Mouse (Mus musculus) testis, adult 2 months (tissue): ENCODE results near the gene Klc1. TPM values are rescaled to one million over a fixed set of nuclear protein-coding genes. Genes with fewer than 3 reads are reported as not detected.
"Not testable (repeated sequence)": the region's sequence is repeated elsewhere in the genome, so short reads cannot be mapped to it uniquely, and the experiment has no call there.

ENCODE experiments used
- H3K27ac ChIP-seq: fragments of 200-500 bp; 2 replicates; pipeline ENCODE4 v1.5.1; 2012; ENCODE audit warnings: low read depth, low read length; ENCODE audit not compliant: control insufficient read depth, insufficient read depth
- H3K27me3 ChIP-seq: fragments of 200-500 bp; 2 replicates; pipeline ENCODE4 v1.6.1; 2012; ENCODE audit warnings: mild to moderate bottlenecking, low read length, moderate library complexity; ENCODE audit not compliant: control insufficient read depth, insufficient read depth
- H3K36me3 ChIP-seq: fragments of 200-500 bp; 2 replicates; pipeline ENCODE4 v1.6.1; 2012; ENCODE audit warnings: mild to moderate bottlenecking, low read length; ENCODE audit not compliant: control insufficient read depth, insufficient read depth
- H3K4me1 ChIP-seq: fragments of 200-500 bp; 2 replicates; pipeline ENCODE4 v1.6.1; 2012; ENCODE audit warnings: low read length; ENCODE audit not compliant: control insufficient read depth, insufficient read depth
- H3K4me3 ChIP-seq: fragments of 200-500 bp; 2 replicates; pipeline ENCODE4 v1.5.1; 2012; ENCODE audit warnings: low read depth, mild to moderate bottlenecking, low read length, moderate library complexity, mixed read lengths; ENCODE audit not compliant: control insufficient read depth
- CTCF ChIP-seq: fragments of 200-500 bp; IDR thresholded peaks from 2 replicates; pipeline ENCODE4 v1.5.1; 2012; ENCODE audit warnings: low read depth, mild to moderate bottlenecking, inconsistent platforms, low read length, moderate library complexity; ENCODE audit not compliant: control insufficient read depth, insufficient read depth, insufficient replicate concordance
- POLR2A ChIP-seq: fragments of 200-500 bp; IDR thresholded peaks from 2 replicates; pipeline ENCODE4 v1.6.1; 2012; ENCODE audit warnings: low read depth, mild to moderate bottlenecking, inconsistent platforms, low read length, moderate library complexity; ENCODE audit not compliant: control insufficient read depth
- polyA plus RNA-seq: library from polyadenylated mRNA; depleted of rRNA; stranded (reverse); fragments of >200 nt; gene quantifications from 2 replicates; pipeline ENCODE4 v1.2.3, GENCODE M21; 2012; rRNA removed

Klc1 gene
- polyA plus RNA-seq: 9.6 and 11.1 TPM in 2 replicates

DNA sequence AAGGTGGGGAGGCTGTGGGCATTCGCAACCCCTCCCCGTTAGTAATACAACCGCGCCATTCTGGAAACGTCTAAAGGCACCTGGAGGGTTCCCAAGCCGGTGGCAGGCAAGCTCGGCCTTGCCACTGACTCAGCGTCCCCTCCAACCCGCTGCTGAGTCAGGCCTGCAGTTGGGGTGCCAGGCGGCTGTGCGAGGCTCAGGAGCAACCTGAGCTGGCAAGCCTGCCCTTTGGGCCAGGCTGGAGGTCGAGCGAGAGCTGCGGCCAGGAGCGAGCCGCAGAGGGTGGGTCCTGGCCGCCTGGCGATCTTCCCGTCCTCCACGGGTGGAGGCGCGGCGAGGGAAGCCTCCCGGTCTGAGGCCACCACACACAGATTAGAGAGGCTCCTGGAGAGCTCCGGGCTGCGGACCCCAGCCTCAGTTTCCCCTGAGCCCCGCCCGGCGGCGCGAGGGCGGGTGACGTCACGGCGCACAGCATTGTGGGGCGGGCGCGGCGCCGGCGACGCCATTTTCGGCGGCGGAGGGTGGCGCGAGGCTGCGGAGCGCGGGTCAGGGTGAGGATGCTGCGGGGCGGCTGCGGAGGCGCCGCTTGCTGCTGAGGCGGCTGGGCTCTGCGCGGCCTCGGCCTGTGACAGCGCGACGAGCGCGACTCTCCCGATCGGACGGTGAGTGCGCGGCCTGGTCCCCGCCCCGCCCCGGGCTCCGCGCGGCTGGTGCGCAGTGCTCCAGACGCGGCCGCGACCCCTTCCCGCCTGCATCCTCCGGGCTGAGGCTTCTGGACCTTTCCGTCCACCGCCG is at the start of gene Klc1:
TSS of gene Klc1 (plus strand) at position 469 of the 795 bp plus-strand sequence.
- H3K4me1 ChIP-seq: peaks cover 18% of the 10 kb centered on the region
- peak within 1 kb of the TSS; percentile 51 for H3K27ac ChIP-seq
- TF ChIP-seq POLR2A (peak; percentile 72), CTCF (no peak)
- H3K36me3 ChIP-seq: no peaks in the 10 kb centered on the region
- peak within 1 kb of the TSS; percentile 93 for H3K4me3 ChIP-seq
- no peaks in the 10 kb centered on the region for H3K27me3 ChIP-seq

DNA sequence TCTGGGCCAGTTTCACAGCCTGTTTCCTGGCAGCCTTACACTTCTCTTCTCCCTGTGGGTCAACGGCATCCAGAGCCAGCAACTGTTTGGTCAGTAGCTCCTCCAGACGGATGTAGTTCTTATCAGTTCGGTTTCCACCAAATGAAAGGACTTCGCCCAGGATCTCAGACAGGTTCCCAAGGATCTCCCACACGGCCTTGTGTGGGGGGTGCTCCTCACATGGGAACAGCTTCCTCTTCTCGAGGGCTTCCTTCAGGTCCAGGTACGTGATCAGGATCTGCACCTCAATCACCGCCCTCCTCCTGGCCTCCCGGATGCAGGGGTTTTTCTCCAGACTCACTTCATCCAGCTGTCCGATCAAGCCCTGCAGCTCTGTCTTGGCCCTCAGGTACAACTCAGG is 48.6 kb upstream of the Klc1 start:
- Histone ChIP-seq H3K36me3 (no peaks in the 10 kb centered on the region; the same call in 1 of the 2 replicates), H3K27ac (no peak overlapping the region)

DNA sequence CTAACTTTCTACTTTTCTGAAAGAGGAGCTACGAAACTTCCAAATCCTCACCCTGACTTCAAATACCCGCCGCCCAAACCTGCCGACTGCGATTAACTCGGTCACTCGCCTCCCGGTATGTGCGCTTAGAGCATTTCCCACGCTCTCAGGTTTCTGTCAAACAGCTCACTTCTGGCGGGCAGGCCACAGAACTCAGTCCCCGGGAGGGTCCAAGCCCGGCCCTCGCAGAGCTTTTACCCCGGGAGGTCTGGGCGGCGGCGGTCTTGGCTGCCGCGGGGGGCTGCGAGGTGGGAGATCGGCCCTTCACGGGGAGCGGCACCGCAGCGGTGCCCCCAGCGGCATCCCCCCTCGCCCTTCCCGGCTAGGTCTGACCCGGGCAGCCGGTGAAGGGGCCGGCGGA is 46.2 kb upstream of the Klc1 start:
- Histone ChIP-seq H3K36me3 (no peaks in the 10 kb centered on the region; the same call in 1 of the 2 replicates), H3K27ac (peak overlapping the region; percentile 95), H3K4me1 (peaks cover 8% of the 10 kb centered on the region), H3K4me3 (peak overlapping the region; percentile 98), H3K27me3 (no peaks in the 10 kb centered on the region)
- TF ChIP-seq CTCF (no peak), POLR2A (no peak)

More for the DNA sequence above, 48.6 kb upstream of the Klc1 start:
- Histone ChIP-seq H3K4me3 (peak overlapping the region; percentile 98), H3K27me3 (no peaks in the 10 kb centered on the region), H3K4me1 (peaks cover 7% of the 10 kb centered on the region; the same call in 1 of the 2 replicates)
- TF ChIP-seq POLR2A (no peak), CTCF (no peak)

GRCm38 (mm10) chr12:111713004-111713651 is 45.5 kb upstream of the Klc1 start, which contains the start of the genes Bag5 and Apopt1:
Gene Bag5 (minus strand): TSS chr12:111713257.
Gene Apopt1 (plus strand): TSS chr12:111713261.
- TF ChIP-seq CTCF (0 out of 2 replicates have a peak, but pooled peaks have one; percentile 13), POLR2A (peak; percentile 73)
- peak within 1 kb of the TSS; percentile 98 for H3K4me3 ChIP-seq
- H3K4me1 ChIP-seq: peaks cover 7% of the 10 kb centered on the region
- H3K36me3 ChIP-seq: no peaks in the 10 kb centered on the region; the same call in 1 of the 2 replicates
- H3K27ac ChIP-seq: peak within 1 kb of the TSS; percentile 95
- no peaks in the 10 kb centered on the region for H3K27me3 ChIP-seq

- H3K4me3 ChIP-seq: peak overlapping the region; percentile 76
- H3K27ac ChIP-seq, H3K4me1 ChIP-seq, H3K27me3 ChIP-seq, H3K36me3 ChIP-seq: not testable (repeated sequence)
Measured at GRCm38 (mm10) chr12:111713880-111714279, 44.8 kb upstream of the Klc1 start.

- Histone ChIP-seq H3K4me3 (no peak overlapping the region), H3K36me3 (no peaks in the 10 kb centered on the region), H3K27me3 (no peaks in the 10 kb centered on the region), H3K4me1 (peaks cover 6% of the 10 kb centered on the region), H3K27ac (no peak overlapping the region)
- no peak for TF ChIP-seq CTCF
- TF ChIP-seq POLR2A: no peak
Measured at GRCm38 (mm10) chr12:111716505-111716904, 42.1 kb upstream of the Klc1 start.

GRCm38 (mm10) chr12:111718656-111719055 is 40.0 kb upstream of the Klc1 start:
- Histone ChIP-seq H3K36me3 (no peaks in the 10 kb centered on the region), H3K27me3 (no peaks in the 10 kb centered on the region), H3K4me3 (no peak overlapping the region), H3K4me1 (peaks cover 5% of the 10 kb centered on the region; the same call in 1 of the 2 replicates), H3K27ac (no peak overlapping the region)
- TF ChIP-seq CTCF (no peak), POLR2A (no peak)
